Mouse (Mus musculus) kidney, postnatal 10 days (tissue): ENCODE data around the gene Gm5678.

Experiments used
- DNase-seq: peaks from one replicate; pipeline ENCODE4 v3.0.0; 2021; ENCODE audit warnings: mixed read lengths

The Gm5678 gene

DNA sequence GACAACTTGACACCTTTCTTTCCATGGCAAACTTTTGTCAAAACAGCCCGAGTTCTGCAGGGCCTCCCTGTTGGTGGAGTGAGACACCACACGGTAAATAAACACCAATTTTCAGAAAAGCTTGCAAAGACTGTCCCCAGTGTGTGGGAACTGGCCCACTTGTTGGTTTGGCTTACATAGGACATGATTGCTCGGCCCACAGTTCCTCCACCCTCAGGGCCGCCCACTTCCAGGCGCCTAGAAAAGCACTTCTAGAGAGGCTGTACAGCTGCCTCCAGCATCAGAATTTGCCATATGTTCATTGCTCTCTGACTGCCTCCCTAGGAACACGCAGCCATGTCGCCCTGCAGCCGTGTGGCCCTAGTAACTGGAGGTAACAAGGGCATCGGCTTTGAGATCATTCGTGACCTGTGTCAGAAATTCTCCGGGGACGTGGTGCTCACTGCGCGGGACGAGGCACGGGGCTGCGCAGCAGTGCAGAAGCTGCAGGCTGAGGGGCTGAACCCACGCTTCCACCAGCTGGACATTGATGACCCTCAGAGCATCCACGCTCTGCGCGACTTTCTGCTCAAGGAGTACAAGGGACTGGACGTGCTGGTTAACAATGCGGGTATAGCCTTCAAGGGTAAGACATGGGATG is at the start of gene Gm5678:
TSS of gene Gm5678 (plus strand) at position 337 of the 640 bp plus-strand sequence.
- DNase-seq, result no peak

- peak; percentile 27 for DNase-seq
Observed at GRCm38 (mm10) chr16:93578346-93579005, 49.4 kb upstream of the Gm5678 start.

- DNase-seq, result no peak
Observed at GRCm38 (mm10) chr16:93581125-93581524, 46.8 kb upstream of the Gm5678 start.

- peak; percentile 41 for DNase-seq
Observed at GRCm38 (mm10) chr16:93584976-93585702, 42.8 kb upstream of the Gm5678 start.

- no peak for DNase-seq
Observed at GRCm38 (mm10) chr16:93585703-93586205, 42.1 kb upstream of the Gm5678 start.

- no peak for DNase-seq
Observed at GRCm38 (mm10) chr16:93586382-93586781, 41.5 kb upstream of the Gm5678 start.

- no peak for DNase-seq
Observed at GRCm38 (mm10) chr16:93588281-93588680, 39.6 kb upstream of the Gm5678 start.

DNA sequence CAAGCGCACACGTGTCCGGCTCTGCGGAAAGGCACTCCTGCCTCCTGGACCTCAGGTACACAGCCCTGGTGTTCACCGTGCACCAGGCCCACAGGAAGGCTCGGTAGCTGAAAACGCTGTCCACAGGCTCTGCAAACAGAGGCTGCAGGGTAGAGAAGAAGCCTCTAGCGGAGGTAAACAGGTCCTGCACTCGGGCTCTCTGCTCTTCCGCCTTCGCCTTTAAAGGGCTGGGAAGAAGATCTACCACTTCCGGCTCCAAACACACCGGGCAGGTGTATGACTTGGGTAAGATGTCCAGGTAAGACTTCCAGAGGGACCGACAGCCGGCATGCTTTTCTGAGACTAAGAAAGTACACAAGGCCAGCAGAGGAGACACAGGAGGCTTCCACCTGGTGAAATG is 37.0 kb upstream of the Gm5678 start:
- no peak for DNase-seq

GRCm38 (mm10) chr16:93591450-93592430 is 36.2 kb upstream of the Gm5678 start:
- no peak for DNase-seq

DNA sequence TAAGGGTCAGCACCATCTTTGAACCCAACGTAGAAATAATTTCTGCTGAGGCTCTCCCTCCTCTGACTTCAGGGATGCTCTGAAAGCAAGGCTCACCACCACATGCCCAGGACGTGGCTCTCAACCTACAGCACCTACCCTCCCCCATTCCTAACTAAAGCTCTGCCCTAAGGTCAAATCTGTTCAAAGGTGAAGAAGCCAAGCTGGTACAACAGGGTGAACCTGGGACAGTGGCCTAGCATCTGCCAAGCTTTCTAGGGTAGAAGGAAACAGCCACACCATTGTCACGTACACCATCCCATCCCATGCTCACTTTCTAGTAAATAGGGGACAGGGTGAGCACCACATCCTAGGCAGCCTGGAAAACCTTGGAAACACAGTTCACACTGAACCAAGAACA is 35.2 kb upstream of the Gm5678 start:
- no peak for DNase-seq

DNA sequence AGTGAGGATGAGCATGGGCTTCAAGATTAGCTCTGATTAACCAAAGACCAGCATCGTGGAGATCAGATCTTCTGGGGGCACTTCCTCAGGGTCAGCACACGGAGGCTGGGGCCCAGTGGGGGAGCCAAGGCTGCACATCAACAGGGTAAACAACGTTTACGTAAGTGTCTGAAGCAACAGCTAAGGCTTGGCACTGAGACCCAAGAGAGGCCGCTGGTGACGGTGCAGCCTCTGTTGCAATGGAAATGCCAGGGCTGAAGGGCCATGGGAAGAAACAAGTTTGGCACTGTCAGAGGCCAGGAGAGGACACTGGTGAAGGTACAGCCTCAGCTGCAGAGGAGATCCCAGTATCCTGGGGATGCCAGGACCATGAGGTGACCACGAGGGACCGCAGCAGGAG is 34.5 kb upstream of the Gm5678 start:
- no peak for DNase-seq

DNA sequence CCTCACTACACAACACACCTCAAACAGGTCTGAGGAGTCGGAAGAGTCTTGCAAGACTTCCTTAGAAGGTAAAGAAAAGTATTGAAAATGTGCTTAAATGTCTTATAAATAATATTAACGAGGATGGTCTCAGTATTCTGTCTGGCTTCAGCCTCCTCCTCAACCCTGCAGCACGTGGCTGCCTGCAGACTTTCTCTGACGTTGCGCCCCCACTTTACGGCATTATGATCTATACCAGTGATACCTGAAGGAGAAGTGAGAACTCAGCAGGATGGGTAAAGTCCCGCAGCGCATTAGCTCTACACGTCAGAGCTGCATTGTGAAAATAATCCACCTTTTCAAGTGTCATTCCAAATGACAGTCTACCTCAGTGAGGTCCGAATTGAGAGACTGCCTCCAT is 33.4 kb upstream of the Gm5678 start:
- DNase-seq, result no peak

GRCm38 (mm10) chr16:93595766-93596165 is 32.1 kb upstream of the Gm5678 start:
- DNase-seq, result peak; percentile 52

DNA sequence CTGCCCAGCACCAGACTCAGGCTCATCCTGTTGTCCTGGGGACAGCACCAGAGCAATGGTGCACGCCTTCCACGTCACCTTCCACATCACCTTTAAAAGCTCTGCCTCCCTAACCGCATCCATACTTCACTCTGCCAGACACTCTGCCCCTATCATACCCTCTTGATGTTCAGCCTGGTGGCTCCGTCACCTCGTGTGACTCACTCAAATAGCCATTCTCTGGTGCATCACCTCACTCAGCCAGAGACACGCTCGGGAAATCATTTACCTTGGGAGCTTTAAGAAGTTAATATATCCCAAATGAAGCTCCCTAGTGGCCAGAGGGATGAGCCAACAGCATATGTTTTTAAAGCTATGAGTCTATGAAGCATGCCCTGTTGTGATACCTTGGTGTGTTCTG is 31.1 kb upstream of the Gm5678 start:
- peak; percentile 33 for DNase-seq

GRCm38 (mm10) chr16:93597551-93597950 is 30.3 kb upstream of the Gm5678 start:
- DNase-seq, result peak; percentile 4

- peak; percentile 1 for DNase-seq
Observed at GRCm38 (mm10) chr16:93599461-93599860, 28.4 kb upstream of the Gm5678 start.

GRCm38 (mm10) chr16:93603439-93604212 is 24.3 kb upstream of the Gm5678 start, which contains the start of gene Setd4:
Gene Setd4, minus strand, starts transcription at chr16:93604063.
- DNase-seq, result peak; percentile 95

DNA sequence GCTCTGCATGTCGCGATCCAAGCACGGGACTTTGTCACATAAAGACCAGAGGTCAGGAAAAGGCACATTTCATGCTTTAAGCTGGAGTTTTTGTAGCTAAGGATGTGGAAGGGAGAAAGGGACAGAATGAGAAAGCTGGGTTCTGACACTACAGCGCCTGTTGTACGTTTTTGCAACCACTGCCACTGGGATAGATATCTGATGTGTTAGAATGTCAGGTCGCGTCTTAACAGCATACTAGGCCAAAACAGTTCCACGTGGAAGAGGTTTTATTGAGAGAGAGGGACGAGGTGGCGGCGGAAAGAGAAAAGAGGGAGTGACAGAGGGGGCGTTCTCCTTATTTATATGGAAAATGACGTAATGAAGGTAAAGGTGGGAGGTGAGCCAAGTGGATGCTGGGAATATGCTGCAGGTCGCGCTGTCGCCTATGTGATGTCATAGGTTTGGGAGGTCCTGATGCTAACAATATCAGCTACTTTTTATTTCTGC is 23.4 kb upstream of the Gm5678 start:
- peak; percentile 9 for DNase-seq

DNA sequence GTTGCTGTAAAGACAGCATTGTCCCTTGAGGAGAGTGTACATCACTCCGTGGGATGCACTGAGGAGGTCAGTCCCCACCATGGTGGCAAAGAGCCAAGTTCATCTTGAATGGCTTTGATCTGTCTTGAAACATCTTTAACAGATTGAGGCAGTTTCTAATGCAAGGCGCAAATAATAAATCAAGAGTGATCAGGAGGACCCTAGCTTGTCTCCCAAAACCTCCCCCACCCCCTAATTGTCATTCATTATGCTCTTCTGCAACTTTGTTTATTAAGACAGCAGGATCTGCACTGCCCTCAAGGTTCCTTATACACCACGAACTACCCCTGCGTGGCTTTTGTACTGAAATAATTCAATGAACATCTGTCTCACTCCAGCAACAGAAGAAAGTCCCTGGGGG is 22.3 kb upstream of the Gm5678 start, which contains the start of gene Cbr1:
TSS of gene Cbr1 (plus strand) at position 301 of the 400 bp plus-strand sequence.
- DNase-seq, result peak; percentile 8

DNA sequence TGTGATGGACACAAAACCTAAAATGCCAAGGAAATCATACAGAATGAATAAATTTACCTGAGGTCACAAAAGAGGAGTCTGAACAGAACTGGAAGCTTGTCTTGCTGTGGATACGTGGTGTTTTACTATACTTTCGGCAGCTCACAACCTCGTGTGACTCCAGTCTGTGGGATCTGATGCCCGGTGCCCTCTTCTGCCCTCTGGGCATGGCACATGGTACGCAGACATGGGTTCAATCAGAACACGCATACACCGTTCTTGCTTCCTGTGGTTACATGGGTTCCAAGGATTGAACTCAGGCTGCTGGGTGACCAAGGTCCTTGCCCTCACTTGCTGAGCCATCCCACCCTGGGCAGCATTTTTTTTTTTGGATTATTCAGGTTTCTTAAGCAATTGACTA is 21.8 kb upstream of the Gm5678 start:
- peak; percentile 5 for DNase-seq

DNA sequence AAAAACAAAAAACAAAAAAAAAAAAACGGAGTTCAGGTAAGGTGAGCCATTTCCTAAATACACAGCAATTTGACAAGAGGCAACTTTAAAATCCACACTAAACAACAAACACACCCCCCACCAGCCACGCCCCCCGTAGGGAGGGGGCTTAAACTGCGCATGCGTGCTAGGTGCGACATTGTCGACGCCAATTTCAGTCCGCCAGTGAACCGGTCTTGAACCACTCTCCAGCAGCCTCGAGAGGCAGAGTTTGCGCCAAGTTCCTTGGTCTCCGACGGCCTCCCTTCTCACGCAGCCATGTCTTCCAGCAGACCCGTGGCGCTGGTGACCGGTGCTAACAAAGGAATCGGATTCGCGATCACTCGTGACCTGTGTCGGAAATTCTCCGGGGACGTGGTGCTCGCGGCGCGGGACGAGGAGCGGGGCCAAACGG is 20.2 kb upstream of the Gm5678 start:
- DNase-seq, result peak; percentile 91
